Mouse (Mus musculus) T-cell, adult 66 days (primary cell): Measurements from ENCODE around the gene Gm49388. TPM values are rescaled to one million over a fixed set of nuclear protein-coding genes. Genes with fewer than 3 reads are reported as not detected.

Experiments used
- total RNA-seq, 2 experiments: library from RNA; stranded (reverse); gene quantifications; 3 replicates in 1 of 2; 4 replicates in 1 of 2; pipeline ENCODE4 v1.2.4; 2023

Gm49388 gene
- total RNA-seq, result not detected

DNA sequence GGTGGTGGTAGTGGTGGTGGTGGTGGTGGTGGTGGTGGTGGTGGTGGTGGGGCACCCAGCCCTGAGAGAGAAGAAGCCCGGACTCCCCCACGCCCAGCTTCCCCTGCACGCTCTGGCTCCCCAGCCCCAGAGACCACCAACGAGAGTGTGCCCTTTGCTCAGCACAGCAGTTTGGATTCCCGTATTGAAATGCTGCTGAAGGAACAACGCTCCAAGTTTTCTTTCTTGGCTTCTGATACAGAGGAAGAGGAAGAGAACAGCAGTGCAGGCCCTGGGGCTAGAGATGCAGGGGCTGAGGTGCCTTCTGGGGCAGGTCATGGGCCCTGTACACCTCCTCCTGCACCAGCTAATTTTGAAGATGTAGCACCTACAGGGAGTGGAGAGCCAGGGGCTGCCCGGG lies at the start of gene Gm49388:
TSS of gene Gm49388 (plus strand) at position 301 of the 400 bp plus-strand sequence.

DNA sequence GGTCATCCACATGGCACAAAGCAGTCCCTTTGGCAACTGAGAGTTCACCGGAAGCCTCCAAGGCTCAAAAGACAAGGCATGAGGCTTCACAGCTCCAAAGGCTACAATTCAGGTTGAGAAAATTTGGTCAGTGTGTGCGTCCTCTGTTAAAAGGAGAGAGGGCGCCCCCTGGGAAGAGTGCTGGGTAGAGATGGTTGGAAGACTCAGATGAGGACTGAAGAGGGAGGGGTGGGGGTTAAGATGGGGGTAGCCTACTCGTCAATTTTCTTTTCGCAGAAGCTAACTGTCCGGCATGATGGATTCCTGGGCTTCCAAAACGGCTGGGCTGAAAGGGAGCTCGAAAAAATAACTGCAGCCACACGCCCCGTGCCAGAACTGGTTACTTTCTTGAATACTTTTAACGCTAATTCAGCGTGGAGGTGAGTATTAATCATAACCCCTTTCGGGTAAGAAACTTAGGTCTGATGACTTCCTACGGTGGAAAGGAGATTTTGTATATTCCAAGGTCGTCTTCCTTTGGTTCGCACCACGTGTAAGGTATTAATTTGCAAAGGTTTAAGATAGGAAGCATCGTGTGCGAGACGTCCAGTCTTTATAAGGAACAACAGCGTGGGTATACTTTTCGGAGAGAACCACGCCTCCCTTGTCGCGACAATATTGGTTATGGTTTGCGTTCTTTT lies 40.9 kb upstream of the Gm49388 start, which contains the start of gene Fbxl19:
TSS of gene Fbxl19 (plus strand) at position 178 of the 680 bp plus-strand sequence.

DNA sequence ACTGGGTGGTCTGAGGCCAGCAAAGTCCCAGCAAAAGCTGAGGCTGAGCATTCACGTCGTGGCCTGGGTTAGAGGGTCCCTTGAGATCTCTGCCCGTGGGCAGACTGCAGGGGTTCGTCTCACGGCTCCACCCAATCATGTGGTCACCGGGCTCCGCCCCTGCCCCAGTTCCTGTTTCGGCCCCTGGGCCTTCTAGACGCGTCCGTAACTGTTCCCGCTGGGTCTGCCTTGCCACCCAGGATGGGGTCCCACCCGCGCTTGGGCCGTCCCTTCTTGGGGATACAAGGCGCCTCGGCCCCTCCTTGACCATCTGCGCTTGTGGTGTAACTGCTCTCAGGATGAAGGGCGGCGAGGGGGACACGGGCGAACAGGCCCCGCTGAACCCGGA lies 15.8 kb upstream of the Gm49388 start, which contains the start of gene Orai3:
TSS of gene Orai3 (plus strand) at position 165 of the 388 bp plus-strand sequence.

DNA sequence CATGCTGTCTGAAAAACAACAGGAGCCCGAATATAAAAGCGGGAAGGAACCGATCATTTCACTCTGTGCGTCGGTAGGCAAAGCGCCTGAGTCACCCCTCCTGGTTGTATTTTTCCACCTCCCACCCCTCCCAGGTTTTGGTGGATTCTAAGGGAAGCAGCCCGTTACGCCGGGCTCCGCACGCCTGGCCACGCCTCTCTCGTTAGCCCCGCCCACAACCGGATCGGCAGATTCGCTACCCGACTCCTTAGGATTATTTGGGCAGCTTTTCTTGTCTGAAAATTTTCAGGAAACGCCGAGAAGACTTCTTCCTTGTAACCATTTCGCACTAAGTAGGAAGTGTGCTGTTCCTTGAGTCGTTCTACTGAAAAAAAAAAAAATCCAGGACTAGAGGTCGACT lies 9.0 kb upstream of the Gm49388 start, which contains the start of gene Setd1a:
TSS of gene Setd1a (plus strand) at position 245 of the 400 bp plus-strand sequence.

DNA sequence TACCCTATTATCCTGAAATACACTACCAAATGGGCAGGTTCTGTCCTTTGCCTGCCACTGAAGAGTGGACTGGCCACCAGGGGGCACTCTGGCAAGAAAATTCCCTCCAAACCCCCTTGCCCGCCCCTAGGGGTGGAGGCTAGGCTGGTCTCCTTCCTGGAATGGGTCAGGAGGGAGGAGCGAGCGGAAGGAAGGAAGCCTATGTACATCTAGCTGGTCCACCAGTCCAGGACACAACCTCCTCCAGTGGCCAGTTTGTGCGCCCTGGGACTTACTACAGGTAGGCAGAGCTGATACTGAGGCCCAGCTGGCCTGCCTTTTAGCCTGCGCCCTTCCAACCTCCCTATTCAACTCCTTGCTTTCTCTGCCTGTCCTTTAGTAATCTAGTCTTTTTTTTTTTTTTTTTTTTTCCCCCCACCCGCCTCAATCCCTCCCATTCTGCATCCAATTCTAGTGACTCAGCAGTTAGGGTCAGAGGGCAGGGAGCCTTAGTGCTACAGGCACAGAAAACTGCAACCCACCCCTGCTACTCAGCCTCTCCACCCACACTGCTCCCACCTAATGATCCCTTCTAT lies 15.1 kb downstream of the Gm49388 start, which contains the start of gene Hsd3b7:
TSS of gene Hsd3b7 (plus strand) at position 170 of the 575 bp plus-strand sequence.

DNA sequence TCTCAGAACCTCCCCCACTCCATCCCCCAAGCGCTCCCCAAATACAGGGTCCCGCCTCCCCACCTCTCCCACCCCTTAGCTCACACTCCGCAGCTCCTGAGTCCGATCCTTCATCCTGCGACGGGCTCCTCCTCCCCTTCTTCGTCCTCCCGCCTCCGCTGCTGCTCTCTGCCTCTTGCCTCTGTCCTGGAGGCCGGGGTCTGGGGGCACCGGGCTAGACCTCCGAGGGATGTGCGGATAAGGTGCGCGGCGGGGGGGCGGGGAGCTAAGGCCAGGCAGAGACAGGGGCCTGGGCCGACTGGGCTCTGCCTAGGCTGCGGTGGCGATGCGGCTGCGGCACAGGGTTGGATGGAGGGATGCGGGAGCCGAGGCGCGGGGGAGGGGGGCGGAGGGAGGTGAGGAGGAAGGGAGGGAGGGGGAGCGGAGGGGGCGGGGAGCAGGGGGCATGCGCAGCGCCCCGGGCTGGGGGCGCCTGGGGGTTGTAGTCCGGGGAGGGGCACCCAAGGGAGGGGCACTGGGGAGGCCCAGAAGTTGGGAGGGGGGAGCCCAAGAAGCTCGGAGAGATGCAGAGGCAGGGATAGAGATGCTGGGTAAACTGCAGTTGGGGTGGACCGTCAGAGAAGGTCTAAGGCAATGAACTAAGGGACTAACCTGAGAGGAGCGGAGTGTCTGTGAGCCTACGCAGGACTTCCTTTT lies 38.9 kb downstream of the Gm49388 start, which contains the start of the genes Stx4a and Stx1b:
TSS of gene Stx4a (plus strand) at position 119 of the 696 bp plus-strand sequence.
TSS of gene Stx1b (minus strand) at position 374 of the 696 bp plus-strand sequence.

Other genes starting within 250 kb of the Gm49388 start
- gene Tmem265, start 224.2 kb upstream of the Gm49388 start, total RNA-seq, result 10 to 100 TPM in 1 of 2 experiments, not detected in 1; 15.2 TPM
- 100 to 1,000 TPM; 164 to 168 TPM for gene Phkg2, start 212.3 kb upstream of the Gm49388 start, total RNA-seq
- not detected for gene Ccdc189, start 197.0 kb upstream of the Gm49388 start, total RNA-seq
- gene Rnf40, start 196.8 kb upstream of the Gm49388 start, total RNA-seq, result 100 to 1,000 TPM; 139 to 146 TPM
- 1 to 10 TPM; 1.9 to 2.7 TPM for gene Zfp629, start 169.8 kb upstream of the Gm49388 start, total RNA-seq
- 10 to 100 TPM; 32.3 to 36.4 TPM for gene Bcl7c, start 76.7 kb upstream of the Gm49388 start, total RNA-seq
- not detected for gene Ctf1, start 72.9 kb upstream of the Gm49388 start, total RNA-seq
- not detected for gene Ctf2, start 53.4 kb upstream of the Gm49388 start, total RNA-seq
- gene Fbxl19, start 41.1 kb upstream of the Gm49388 start, total RNA-seq, result 10 to 100 TPM in 1 of 2 experiments, 1 to 10 TPM in 1; 6.8 to 11.5 TPM
- 10 to 100 TPM; 13.5 to 17.7 TPM for gene Orai3, start 15.8 kb upstream of the Gm49388 start, total RNA-seq
- 10 to 100 TPM; 79.5 to 80.7 TPM for gene Setd1a, start 8.9 kb upstream of the Gm49388 start, total RNA-seq
- gene Hsd3b7, start 15.0 kb downstream of the Gm49388 start, total RNA-seq, result 1 to 10 TPM; 4.7 to 7.1 TPM
- 100 to 1,000 TPM; 144 to 145 TPM for gene Stx4a, start 38.7 kb downstream of the Gm49388 start, total RNA-seq
- not detected for gene Stx1b, start 38.9 kb downstream of the Gm49388 start, total RNA-seq
- 100 to 1,000 TPM in 1 of 2 experiments, 10 to 100 TPM in 1; 99.7 to 102 TPM for gene Zfp646, start 90.6 kb downstream of the Gm49388 start, total RNA-seq
- 10 to 100 TPM; 24.2 to 27.3 TPM for gene Zfp668, start 91.2 kb downstream of the Gm49388 start, total RNA-seq
- under 1 TPM; 0.53 to 0.76 TPM for gene Prss53, start 105.4 kb downstream of the Gm49388 start, total RNA-seq
- not detected for gene Gm21974, start 109.8 kb downstream of the Gm49388 start, total RNA-seq
- 10 to 100 TPM; 12.4 to 16.7 TPM for gene Vkorc1, start 110.0 kb downstream of the Gm49388 start, total RNA-seq
- 10 to 100 TPM; 24.6 to 33.4 TPM for gene Bckdk, start 118.5 kb downstream of the Gm49388 start, total RNA-seq
- 10 to 100 TPM; 41.0 to 43.8 TPM for gene Kat8, start 126.9 kb downstream of the Gm49388 start, total RNA-seq
- not detected for gene Prss8, start 144.5 kb downstream of the Gm49388 start, total RNA-seq
- gene Prss36, start 161.1 kb downstream of the Gm49388 start, total RNA-seq, result 1 to 10 TPM in 1 of 2 experiments, under 1 TPM in 1; 0.74 to 1.5 TPM
- gene Fus, start 181.8 kb downstream of the Gm49388 start, total RNA-seq, result 100 to 1,000 TPM; 709 to 864 TPM
- gene Pycard, start 208.3 kb downstream of the Gm49388 start, total RNA-seq, result 10 to 100 TPM; 45.2 to 62.4 TPM
- gene Trim72, start 218.3 kb downstream of the Gm49388 start, total RNA-seq, result 1 to 10 TPM; 1.3 to 6.0 TPM